Mouse (Mus musculus): ENCODE results near the gene Mtmr3.

DNA sequence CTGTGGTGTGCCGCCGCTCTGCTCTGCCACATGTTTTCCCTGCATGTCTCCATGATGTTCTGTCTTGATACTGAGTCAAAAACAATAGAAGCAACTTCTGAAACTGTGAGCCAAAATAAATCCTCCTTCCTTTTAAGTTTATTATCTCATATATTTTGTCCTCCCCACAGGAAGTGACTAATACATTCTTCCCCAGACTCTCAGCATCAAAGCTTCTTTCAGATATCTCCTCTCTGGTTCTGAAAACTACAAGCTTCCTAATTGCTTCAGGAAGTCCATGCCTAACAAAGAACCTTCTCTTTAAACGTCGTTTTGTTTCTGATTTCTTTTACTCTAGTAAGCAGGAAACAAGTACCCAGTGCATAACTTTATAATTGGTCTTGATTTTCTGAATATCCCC, 160.2 kb downstream of the Mtmr3 start:
- no peak for TF ChIP-seq POLR2A (IDR thresholded peaks at IDR 0.05; ENCODE audit: extremely low read depth, insufficient read depth, low read length)
- no peak for TF ChIP-seq CTCF (IDR thresholded peaks at IDR 0.05; ENCODE audit: low read depth, low read length)

All from liver, adult 2 months (tissue).